Mouse (Mus musculus) brain, embryonic 14.5 days (tissue): ENCODE measurements around the gene Ranbp9.

Source experiments
- CTCF ChIP-seq: fragments of 200-500 bp; IDR thresholded peaks from 2 replicates; pipeline ENCODE4 v1.5.1; 2012; ENCODE audit warnings: inconsistent platforms, mild to moderate bottlenecking, moderate library complexity, borderline replicate concordance; ENCODE audit not compliant: insufficient read depth, insufficient read length; ENCODE audit errors: extremely low read depth
- POLR2A ChIP-seq: fragments of 200-500 bp; IDR thresholded peaks from 2 replicates; pipeline ENCODE4 v1.6.1; 2012; ENCODE audit warnings: mild to moderate bottlenecking, inconsistent platforms, borderline replicate concordance; ENCODE audit not compliant: poor library complexity, insufficient read depth, insufficient read length, severe bottlenecking; ENCODE audit errors: extremely low read depth

DNA sequence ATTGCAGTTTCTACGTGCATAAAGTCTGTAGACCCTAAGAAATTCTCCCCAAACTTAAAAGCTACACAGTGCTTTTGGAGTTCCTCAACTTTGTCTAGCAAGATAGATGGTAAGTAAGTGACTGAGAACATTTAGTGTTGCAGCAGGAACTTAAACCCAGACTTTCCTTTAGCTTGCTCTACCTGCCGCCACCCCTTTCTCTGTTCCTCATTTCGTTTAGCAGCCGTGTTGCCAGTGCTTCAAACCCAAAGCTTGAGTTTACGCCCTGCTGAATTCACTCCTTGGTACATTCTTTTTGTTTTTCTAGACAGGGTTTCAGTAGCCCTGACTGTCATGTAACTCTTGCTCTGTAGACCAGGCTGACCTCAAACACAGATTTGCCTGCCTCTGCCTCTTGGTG is 81.5 kb downstream of the Ranbp9 start:
- no peak for TF ChIP-seq CTCF
- TF ChIP-seq POLR2A, result no peak
